Mouse (Mus musculus) olfactory bulb, adult 2 months (tissue): ENCODE data around the gene Etv1.

ENCODE experiments used
- CTCF ChIP-seq: fragments of 200-500 bp; IDR thresholded peaks from 2 replicates; pipeline ENCODE4 v1.5.1; 2012; ENCODE audit warnings: low read depth, mild to moderate bottlenecking, low read length, moderate library complexity; ENCODE audit not compliant: insufficient read depth
- POLR2A ChIP-seq: fragments of 200-500 bp; IDR thresholded peaks from 2 replicates; pipeline ENCODE4 v1.6.1; 2012; ENCODE audit warnings: mild to moderate bottlenecking, low read depth, low read length, moderate library complexity; ENCODE audit not compliant: insufficient read depth

DNA sequence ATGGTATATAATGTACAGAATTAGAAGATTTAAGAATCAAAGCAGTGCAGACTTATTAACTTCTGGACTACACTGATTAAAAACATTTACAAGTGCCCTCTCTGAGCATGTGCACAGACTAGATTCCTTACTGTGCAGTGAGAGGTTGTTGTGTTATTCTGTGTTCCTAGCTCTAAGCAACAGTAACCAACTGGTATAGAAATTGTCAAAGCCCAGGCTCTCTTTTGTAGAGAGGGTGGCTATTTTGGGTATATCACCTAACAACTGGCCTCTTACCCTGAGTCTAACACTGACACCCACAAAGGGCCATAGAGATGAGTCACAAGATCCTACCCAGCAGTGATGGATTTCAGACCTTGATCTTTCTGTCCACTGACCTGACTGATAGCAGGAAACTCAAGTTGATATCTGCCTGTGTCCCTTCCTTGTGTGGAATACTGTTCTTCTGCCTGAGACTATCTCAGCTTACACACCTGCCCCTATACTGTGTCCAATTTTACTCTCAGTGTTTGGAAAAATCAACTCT is 95.4 kb downstream of the Etv1 start:
- no peak for TF ChIP-seq CTCF
- no peak for TF ChIP-seq POLR2A
